In the genomic region with DNA sequence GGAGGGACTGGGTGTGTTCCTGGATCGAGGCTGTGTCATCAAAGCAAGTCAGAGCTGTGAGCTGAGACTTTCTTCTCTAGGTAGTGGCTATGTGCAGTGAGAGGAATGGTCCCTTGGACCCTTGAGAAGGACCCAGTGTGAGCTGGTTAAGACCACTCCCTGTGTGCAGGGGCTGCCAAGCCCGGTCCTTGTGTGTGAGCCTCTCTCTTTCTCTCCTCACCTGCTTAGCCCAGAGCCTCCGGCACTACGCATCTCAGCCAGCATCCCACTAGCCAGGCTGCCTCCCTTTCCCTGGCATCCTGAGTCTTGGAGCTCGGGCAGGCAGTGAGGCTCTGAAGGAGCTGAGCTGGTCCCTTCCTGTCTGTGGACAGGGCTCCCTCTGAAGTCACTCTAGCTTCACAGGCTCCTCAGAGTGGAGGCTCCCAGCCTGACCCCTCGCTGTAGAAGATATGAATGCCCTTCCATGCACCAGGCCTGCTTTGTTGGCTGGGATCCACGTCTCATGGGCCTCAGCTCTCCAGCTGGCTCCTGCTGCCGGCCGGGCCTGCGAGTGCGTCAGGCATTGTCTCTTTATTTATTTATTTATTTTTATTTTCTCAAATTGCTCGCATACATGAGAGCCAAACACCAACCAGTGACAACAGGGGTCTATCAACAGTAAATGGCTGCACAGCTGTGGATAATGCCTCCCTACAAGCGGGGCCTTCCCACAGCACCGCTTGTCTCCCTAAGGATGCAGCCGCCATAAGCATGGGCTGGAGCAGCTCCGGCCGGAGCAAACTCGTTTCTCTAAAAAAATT, we compare ENCODE assay signal across 9 mouse cellular contexts. TPM values are rescaled to one million over a fixed set of nuclear protein-coding genes. Genes with fewer than 3 reads are reported as not detected.
DNase-seq lines count a peak whose midpoint lies in the region; ATAC-seq and TF ChIP-seq lines count a peak whose summit lies in the region.
"Had no signal": no experiment of that assay in that cellular context is flagged by ENCODE, and none has a peak within 500 bp of the region (broad histone marks: within the 10 kb centered on the region; RNA-seq: fewer than 3 reads in every experiment).

No protein-coding gene starts in this region.

- H3K4me1 ChIP-seq in lung, embryonic 14.5 days (ENCODE audit: insufficient read depth), result no peaks in the 10 kb centered on the region
- no peaks in the 10 kb centered on the region for H3K4me1 ChIP-seq in lung, adult 2 months (ENCODE audit: control insufficient read depth, insufficient read depth, low read length)
- H3K4me1 ChIP-seq in forebrain, embryonic 13.5 days, result peaks cover 17% of the 10 kb centered on the region
- H3K4me1 ChIP-seq in hindbrain, embryonic 14.5 days (replicated peaks; ENCODE audit: control insufficient read depth, insufficient read depth, low read length), result peaks cover 12% of the 10 kb centered on the region
- H3K4me1 ChIP-seq in midbrain, embryonic 13.5 days (replicated peaks), result peaks cover 15% of the 10 kb centered on the region

- 0 out of 2 replicates have a peak, but pooled peaks cover 4% of the 10 kb centered on the region for H3K36me3 ChIP-seq in lung, embryonic 14.5 days (ENCODE audit: insufficient read depth)
- peaks cover 19% of the 10 kb centered on the region; the same call in 1 of the 2 replicates for H3K36me3 ChIP-seq in forebrain, embryonic 13.5 days (ENCODE audit: poor library complexity, severe bottlenecking)
- H3K36me3 ChIP-seq in hindbrain, embryonic 14.5 days (replicated peaks; ENCODE audit: control insufficient read depth, insufficient read depth), result peaks cover 30% of the 10 kb centered on the region; the same call in 1 of the 2 replicates
- H3K36me3 ChIP-seq in midbrain, embryonic 13.5 days, result peaks cover 33% of the 10 kb centered on the region

- 0 out of 2 replicates have a peak, but pooled peaks have one; percentile 13 for TF ChIP-seq CTCF in lung, embryonic 14.5 days (IDR thresholded peaks at IDR 0.05; ENCODE audit: low read depth)
- TF ChIP-seq CTCF in lung, adult 2 months (IDR thresholded peaks at IDR 0.05; ENCODE audit: insufficient read depth, low read length), result no peak

- H3K9me3 ChIP-seq in lung, embryonic 14.5 days (ENCODE audit: low read depth, low read length), result no peaks in the 10 kb centered on the region
- no peaks in the 10 kb centered on the region for H3K9me3 ChIP-seq in forebrain, embryonic 13.5 days (replicated peaks)
- no peaks in the 10 kb centered on the region for H3K9me3 ChIP-seq in hindbrain, embryonic 14.5 days (ENCODE audit: control insufficient read depth, low read length)
- no peaks in the 10 kb centered on the region for H3K9me3 ChIP-seq in midbrain, embryonic 13.5 days

- H3K27ac ChIP-seq in lung, embryonic 14.5 days (ENCODE audit: low read depth), result no peak overlapping the region; the same call in 1 of the 2 replicates
- H3K27ac ChIP-seq in forebrain, embryonic 13.5 days, result peak overlapping the region; percentile 88
- H3K27ac ChIP-seq in hindbrain, embryonic 14.5 days, result peak overlapping the region; percentile 86
- H3K27ac ChIP-seq in midbrain, embryonic 13.5 days, result peak overlapping the region; percentile 86

- no peak overlapping the region for H3K4me3 ChIP-seq in lung, embryonic 14.5 days (ENCODE audit: low read depth, low read length)
- no peak overlapping the region for H3K4me3 ChIP-seq in lung, adult 2 months (replicated peaks; ENCODE audit: extremely low read depth, low read depth, low read length)
- no peak overlapping the region for H3K4me3 ChIP-seq in forebrain, embryonic 13.5 days
- H3K4me3 ChIP-seq in hindbrain, embryonic 14.5 days (replicated peaks; ENCODE audit: low read length), result no peak overlapping the region
- H3K4me3 ChIP-seq in midbrain, embryonic 13.5 days (replicated peaks), result no peak overlapping the region
- H3K4me3 ChIP-seq: erythroblast, embryonic 14.5 days had no signal

- peak; percentile 83 for DNase-seq in lung, embryonic 14.5 days
- no peak for DNase-seq in lung, adult 2 months
- no peak for DNase-seq in hindbrain, embryonic 14.5 days (ENCODE audit: low spot score)
- no peak for DNase-seq in retina, postnatal 1 day

- no peaks in the 10 kb centered on the region for H3K27me3 ChIP-seq in lung, embryonic 14.5 days (ENCODE audit: insufficient read depth, low read length)
- H3K27me3 ChIP-seq in forebrain, embryonic 13.5 days, result no peaks in the 10 kb centered on the region
- no peaks in the 10 kb centered on the region for H3K27me3 ChIP-seq in hindbrain, embryonic 14.5 days (ENCODE audit: control insufficient read depth, insufficient read depth, low read length)
- H3K27me3 ChIP-seq in midbrain, embryonic 13.5 days, result no peaks in the 10 kb centered on the region

- peak; percentile 89 for ATAC-seq in lung, embryonic 14.5 days (ENCODE audit: insufficient read depth)
- peak; percentile 83 for ATAC-seq in forebrain, embryonic 13.5 days
- peak; percentile 74; the same call in 1 of the 2 replicates for ATAC-seq in hindbrain, embryonic 14.5 days (ENCODE audit: low FRiP score)
- ATAC-seq in midbrain, embryonic 13.5 days, result peak; percentile 75
- no peak for ATAC-seq in CD4-positive, CD25-positive, alpha-beta regulatory T cell, adult 4 months
- ATAC-seq in activated CD4-positive, CD25-positive, alpha-beta regulatory T cell, adult 4 months, result no peak

- H3K9ac ChIP-seq in lung, embryonic 14.5 days, result no peak overlapping the region
- H3K9ac ChIP-seq in forebrain, embryonic 13.5 days, result peak overlapping the region; percentile 38; the same call in 1 of the 2 replicates
- peak overlapping the region; percentile 47 for H3K9ac ChIP-seq in hindbrain, embryonic 14.5 days
- H3K9ac ChIP-seq in midbrain, embryonic 13.5 days (replicated peaks), result peak overlapping the region; percentile 28; the same call in 1 of the 2 replicates

- no peak for TF ChIP-seq POLR2A in lung, adult 2 months (IDR thresholded peaks at IDR 0.05; ENCODE audit: borderline replicate concordance, extremely low read depth, low read depth, low read length)

- 61% methylated on average over 18 of the region's 18 CpGs for WGBS in lung, embryonic 14.5 days
- 70% methylated on average over 18 of the region's 18 CpGs for WGBS in lung, adult 2 months
- 56% methylated on average over 18 of the region's 18 CpGs for WGBS in forebrain, embryonic 13.5 days
- WGBS in hindbrain, embryonic 14.5 days, result 38% methylated on average over 18 of the region's 18 CpGs
- WGBS in midbrain, embryonic 13.5 days, result 59% methylated on average over 18 of the region's 18 CpGs

- H3K4me2 ChIP-seq in lung, embryonic 14.5 days, result no peak overlapping the region
- no peak overlapping the region for H3K4me2 ChIP-seq in forebrain, embryonic 13.5 days
- no peak overlapping the region for H3K4me2 ChIP-seq in hindbrain, embryonic 14.5 days (replicated peaks)
- no peak overlapping the region for H3K4me2 ChIP-seq in midbrain, embryonic 13.5 days (replicated peaks)

RNA-seq across cellular contexts. Expression of a gene that starts 18.3 kb away (rescaled TPM):
- 14.8 and 17.7 TPM in 2 replicates for polyA plus RNA-seq in lung, embryonic 14.5 days (2014; fragmentation: Nextera tagmentation; extraction: Ambion mirVana)
- polyA plus RNA-seq in lung, adult 2 months (2012; rRNA removed), result 16.3 and 17.7 TPM in 2 replicates
- 15.4 and 17.4 TPM in 2 replicates for polyA plus RNA-seq in forebrain, embryonic 13.5 days (2015; fragmentation: Nextera tagmentation; extraction: Ambion mirVana)
- 14.5 and 16.5 TPM in 2 replicates for polyA plus RNA-seq in hindbrain, embryonic 14.5 days (2014; fragmentation: Nextera tagmentation; extraction: Ambion mirVana)
- polyA plus RNA-seq in midbrain, embryonic 13.5 days (2015; fragmentation: Nextera tagmentation; extraction: Ambion mirVana), result 17.9 and 18.7 TPM in 2 replicates
- polyA plus RNA-seq in CD4-positive, CD25-positive, alpha-beta regulatory T cell, adult 4 months (2017; shearing (Covaris generic)), result 1 to 10 TPM; 4.9 to 8.2 TPM
- 10 to 100 TPM in 1 of 2 experiments, 1 to 10 TPM in 1; 8.0 to 10.2 TPM for polyA plus RNA-seq in activated CD4-positive, CD25-positive, alpha-beta regulatory T cell, adult 4 months (2017; shearing (Covaris generic))

RNA-seq across cellular contexts. Expression of a gene that starts 54.2 kb away (rescaled TPM):
- 0.07 TPM in 1 of 2 replicates, not detected in the other for polyA plus RNA-seq in lung, embryonic 14.5 days (2014; fragmentation: Nextera tagmentation; extraction: Ambion mirVana)
- 0.03 and 0.37 TPM in 2 replicates for polyA plus RNA-seq in lung, adult 2 months (2012; rRNA removed)
- 0.28 and 0.74 TPM in 2 replicates for polyA plus RNA-seq in forebrain, embryonic 13.5 days (2015; fragmentation: Nextera tagmentation; extraction: Ambion mirVana)
- polyA plus RNA-seq in hindbrain, embryonic 14.5 days (2014; fragmentation: Nextera tagmentation; extraction: Ambion mirVana), result 1.5 TPM in 2 replicates
- 1.00 and 1.1 TPM in 2 replicates for polyA plus RNA-seq in midbrain, embryonic 13.5 days (2015; fragmentation: Nextera tagmentation; extraction: Ambion mirVana)
- polyA plus RNA-seq in CD4-positive, CD25-positive, alpha-beta regulatory T cell, adult 4 months (2017; shearing (Covaris generic)), result under 1 TPM in 1 of 2 experiments, not detected in 1; 0.16 TPM
- polyA plus RNA-seq in activated CD4-positive, CD25-positive, alpha-beta regulatory T cell, adult 4 months (2017; shearing (Covaris generic)), result under 1 TPM; 0.14 to 0.26 TPM
- polyA plus RNA-seq: erythroblast, embryonic 14.5 days had no signal

Comparison
In these comparisons a context has a peak if more than half of its experiments do, and no peak if none do; other contexts are left out.
1. ATAC-seq: peak in lung, embryonic 14.5 days (single experiment), forebrain, embryonic 13.5 days (single experiment), hindbrain, embryonic 14.5 days (single experiment) and midbrain, embryonic 13.5 days (single experiment); none in CD4-positive, CD25-positive, alpha-beta regulatory T cell, adult 4 months (single experiment) and activated CD4-positive, CD25-positive, alpha-beta regulatory T cell, adult 4 months (single experiment).